Mouse (Mus musculus): ENCODE data around the gene Ptk7. TPM values are rescaled to one million over a fixed set of nuclear protein-coding genes. Genes with fewer than 3 reads are reported as not detected.

The Ptk7 gene
- total RNA-seq, 2 experiments from 2014 or later, result 42.2 to 54.1 TPM

DNA sequence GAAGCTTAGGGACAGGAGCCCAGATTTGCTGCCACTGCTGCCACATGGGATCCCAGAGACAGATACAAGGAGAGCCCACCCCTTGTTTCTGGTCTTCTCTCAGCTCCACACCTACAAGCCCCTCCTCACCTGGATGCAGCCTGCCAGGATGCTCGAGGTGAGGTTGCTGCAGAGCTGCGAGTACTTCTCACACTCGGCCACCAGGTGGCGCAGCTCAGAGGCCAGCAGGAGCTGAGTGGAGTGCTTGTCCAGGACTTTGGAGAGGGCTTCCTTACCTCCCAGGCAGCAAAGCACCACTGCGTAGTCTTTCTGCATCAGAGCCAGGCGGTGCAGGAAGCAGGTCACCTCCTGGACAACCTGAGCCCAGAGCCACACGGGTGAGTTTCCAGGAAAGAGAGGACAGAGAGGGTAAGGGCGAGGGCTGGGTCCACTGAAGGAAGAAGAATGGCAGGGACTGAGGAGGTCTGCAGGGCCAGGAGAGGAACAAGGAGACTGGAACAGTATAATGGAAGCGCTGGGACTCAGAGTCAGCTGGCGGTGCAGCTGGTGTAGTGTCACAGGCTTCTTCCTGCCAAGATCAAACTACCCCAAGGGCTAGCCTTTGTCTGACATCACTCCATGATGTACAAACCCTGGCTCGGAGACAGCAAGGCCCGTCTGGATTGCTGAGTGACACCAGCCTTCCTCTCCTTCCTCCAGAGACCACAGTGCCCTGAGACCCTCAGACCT lies 103.6 kb downstream of the Ptk7 start:
- peak; percentile 51 to 61 for DNase-seq (ENCODE audit: low spot score in 2 of 2)

DNA sequence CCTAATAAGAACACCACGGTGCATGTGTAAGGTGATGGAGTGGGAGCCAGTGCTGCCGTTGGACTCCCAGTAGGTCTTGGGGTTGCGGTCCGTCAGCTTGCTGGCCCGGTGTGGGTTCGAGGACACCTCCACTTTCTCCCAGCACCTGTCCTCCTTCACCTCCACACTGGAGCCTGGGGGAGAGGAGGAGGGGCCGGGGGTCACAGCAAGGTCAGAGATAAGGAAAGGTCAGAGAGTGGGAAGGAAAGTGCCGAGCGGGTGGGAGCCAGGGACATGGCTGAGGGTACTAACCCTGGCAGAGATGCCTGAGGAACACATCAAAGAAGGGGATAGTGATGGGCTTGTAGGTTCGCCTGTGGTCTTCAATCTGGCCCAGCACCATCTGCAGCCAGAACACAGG lies 104.2 kb downstream of the Ptk7 start:
- DNase-seq (ENCODE audit: low spot score in 2 of 2), result no peak

GRCm38 (mm10) chr17:46521963-46522668 lies 107.2 kb downstream of the Ptk7 start:
- DNase-seq (ENCODE audit: low spot score in 2 of 2), result no peak

DNA sequence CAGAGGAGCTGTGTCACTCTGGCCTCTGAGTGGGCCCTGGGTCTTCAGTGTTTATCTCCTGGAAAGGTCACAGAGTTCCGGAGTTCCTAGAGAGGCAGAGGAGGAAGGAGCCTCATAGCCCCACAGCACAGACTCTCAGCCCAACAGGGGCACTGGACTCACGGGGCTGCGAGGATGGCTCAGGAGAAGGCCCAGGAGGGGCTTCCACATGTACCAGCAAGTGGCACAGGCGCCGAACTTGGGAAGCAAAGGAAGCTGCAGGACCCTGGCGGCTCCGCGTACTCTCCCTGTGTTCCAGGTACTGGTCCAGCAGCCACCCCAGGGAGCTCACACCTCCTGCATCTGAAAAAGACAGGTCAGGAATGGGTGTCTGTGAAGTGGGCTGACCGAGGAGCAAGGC lies 108.1 kb downstream of the Ptk7 start:
- DNase-seq (ENCODE audit: low spot score in 2 of 2), result no peak

- DNase-seq (ENCODE audit: low spot score in 2 of 2), result no peak
These were observed 108.8 kb downstream of the Ptk7 start for GRCm38 (mm10) chr17:46520385-46520979.

DNA sequence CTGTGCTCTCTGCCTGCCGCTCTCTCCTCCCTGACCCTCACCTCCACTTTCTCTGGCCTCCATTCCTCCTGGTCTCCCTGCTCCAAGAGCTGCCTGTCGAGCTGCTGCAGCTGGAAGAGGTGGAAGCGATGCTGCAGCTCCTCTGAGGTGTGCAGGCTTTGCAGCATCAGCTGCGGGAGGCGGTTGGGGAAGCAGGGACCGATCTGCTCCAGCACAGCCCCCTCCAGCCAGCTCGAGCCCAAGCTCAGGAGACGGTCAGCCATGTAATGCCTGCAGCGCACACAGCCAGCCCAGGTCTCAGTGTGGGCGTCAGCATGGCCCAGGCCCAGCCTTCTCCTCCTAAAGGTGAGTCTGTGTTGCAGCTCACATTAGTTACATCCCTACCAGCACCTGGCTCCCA lies 109.3 kb downstream of the Ptk7 start:
- DNase-seq (ENCODE audit: low spot score in 2 of 2), result no peak

Small RNAs within 50 kb of the gene (microRNA-seq; reads per million reads assigned to microRNA genes)
- gene Mir6976, result not detected

Other genes starting within 250 kb of the Ptk7 start
- gene Zfp318, start 245.8 kb downstream of the Ptk7 start, total RNA-seq (2021), result 10 to 100 TPM; 39.6 to 40.9 TPM
- 1 to 10 TPM; 1.6 to 2.0 TPM for gene Crip3, start 200.6 kb downstream of the Ptk7 start, total RNA-seq (2021)
- gene Slc22a7, start 191.0 kb downstream of the Ptk7 start, total RNA-seq (2021), result 1 to 10 TPM in 1 of 2 experiments, under 1 TPM in 1; 0.14 to 4.0 TPM
- gene Ttbk1, start 141.8 kb downstream of the Ptk7 start, total RNA-seq (2021), result 1 to 10 TPM; 2.4 to 3.7 TPM
- gene Dnph1, start 132.8 kb downstream of the Ptk7 start, total RNA-seq (2021), result 1 to 10 TPM; 9.2 to 9.3 TPM
- 10 to 100 TPM; 26.2 to 26.6 TPM for gene Cul9, start 83.1 kb downstream of the Ptk7 start, total RNA-seq (2021)
- gene Srf, start 73.3 kb downstream of the Ptk7 start, total RNA-seq (2021), result 10 to 100 TPM; 35.4 to 36.8 TPM
- gene Klc4, start 16.5 kb upstream of the Ptk7 start, total RNA-seq (2021), result 10 to 100 TPM; 33.5 to 34.3 TPM
- gene Mrpl2, start 16.7 kb upstream of the Ptk7 start, total RNA-seq (2021), result 100 to 1,000 TPM; 109 to 135 TPM
- 10 to 100 TPM; 88.3 to 97.5 TPM for gene Cul7, start 20.8 kb upstream of the Ptk7 start, total RNA-seq (2021)
- gene Rrp36, start 44.8 kb upstream of the Ptk7 start, total RNA-seq (2021), result 10 to 100 TPM; 25.2 to 26.9 TPM
- 10 to 100 TPM; 83.2 to 87.1 TPM for gene Mea1, start 49.3 kb upstream of the Ptk7 start, total RNA-seq (2021)
- 100 to 1,000 TPM; 102 to 107 TPM for gene Klhdc3, start 51.4 kb upstream of the Ptk7 start, total RNA-seq (2021)
- 10 to 100 TPM; 57.7 to 60.1 TPM for gene Ppp2r5d, start 75.6 kb upstream of the Ptk7 start, total RNA-seq (2021)
- 10 to 100 TPM; 49.1 to 49.4 TPM for gene Pex6, start 82.0 kb upstream of the Ptk7 start, total RNA-seq (2021)
- gene Gnmt, start 99.7 kb upstream of the Ptk7 start, total RNA-seq (2021), result 10 to 100 TPM in 1 of 2 experiments, 1 to 10 TPM in 1; 1.8 to 15.4 TPM
- 10 to 100 TPM; 61.5 to 63.3 TPM for gene Cnpy3, start 122.7 kb upstream of the Ptk7 start, total RNA-seq (2021)
- under 1 TPM in 1 of 2 experiments, not detected in 1; 0.22 TPM for gene Ptcra, start 134.2 kb upstream of the Ptk7 start, total RNA-seq (2021)
- 10 to 100 TPM; 53.0 to 73.7 TPM for gene 2310039H08Rik, start 143.1 kb upstream of the Ptk7 start, total RNA-seq (2021)
- gene Rpl7l1, start 153.2 kb upstream of the Ptk7 start, total RNA-seq (2021), result 100 to 1,000 TPM in 1 of 2 experiments, 10 to 100 TPM in 1; 85.7 to 101 TPM
- gene Bicral, start 229.0 kb upstream of the Ptk7 start, total RNA-seq (2021), result 10 to 100 TPM; 21.6 to 24.8 TPM

Data from adrenal gland, postnatal 4 days (tissue).